Mouse (Mus musculus) embryonic facial prominence, embryonic 10.5 days (tissue): ENCODE results near the gene Gon7. TPM values are rescaled to one million over a fixed set of nuclear protein-coding genes. Genes with fewer than 3 reads are reported as not detected.

ENCODE experiments used
- DNase-seq: peaks from one replicate; pipeline ENCODE4 v3.0.0-alpha.2; 2017; ENCODE audit warnings: low spot score
- H3K27ac ChIP-seq: fragments of 300-500 bp; sonication (generic); replicated peaks from 2 replicates; pipeline ENCODE4 v1.5.1; 2016; ENCODE audit warnings: mild to moderate bottlenecking
- H3K27me3 ChIP-seq: fragments of 300-500 bp; sonication (generic); replicated peaks from 2 replicates; pipeline ENCODE4 v1.6.1; 2016; ENCODE audit warnings: low read depth, mild to moderate bottlenecking; ENCODE audit not compliant: poor library complexity, severe bottlenecking
- H3K36me3 ChIP-seq: fragments of 300-500 bp; sonication (generic); replicated peaks from 2 replicates; pipeline ENCODE4 v1.6.1; 2016; ENCODE audit warnings: mild to moderate bottlenecking, moderate library complexity
- H3K4me1 ChIP-seq: fragments of 300-500 bp; sonication (generic); 2 replicates; pipeline ENCODE4 v1.6.1; 2016
- H3K4me3 ChIP-seq: fragments of 300-500 bp; sonication (generic); 2 replicates; pipeline ENCODE4 v1.5.1; 2016; ENCODE audit warnings: mild to moderate bottlenecking, moderate library complexity
- H3K9me3 ChIP-seq: fragments of 300-500 bp; sonication (generic); 2 replicates; pipeline ENCODE4 v1.6.1; 2016; ENCODE audit warnings: mild to moderate bottlenecking
- WGBS: fragments of 180-500 bp; shearing (Covaris S2); methylation state at CpG from one replicate; pipeline ENCODE4 v1.1.7; 2016; 5-methylcytosine and 5-hydroxymethylcytosine counted together
- polyA plus RNA-seq: library from polyadenylated mRNA; unstranded; fragments of >200 nt; fragmentation: Nextera tagmentation; extraction: Ambion mirVana; gene quantifications from 2 replicates; pipeline ENCODE4 v1.2.1, GENCODE M21; 2016

The Gon7 gene
- polyA plus RNA-seq: 49.3 and 53.7 TPM in 2 replicates

- Histone ChIP-seq H3K27ac (peak within 1 kb of the TSS; percentile 93), H3K4me1 (peaks cover 27% of the 10 kb centered on the region), H3K36me3 (peaks cover 42% of the 10 kb centered on the region), H3K9me3 (no peaks in the 10 kb centered on the region), H3K27me3 (no peaks in the 10 kb centered on the region), H3K4me3 (peak within 1 kb of the TSS; percentile 81)
- DNase-seq: peak; percentile 98
- whole genome bisulfite sequencing: under 1% methylated on average over 73 of the region's 73 CpGs
Measured at GRCm38 (mm10) chr12:102757689-102758402, at the start of gene Gon7, which contains the start of the genes Gm28051 and Ubr7. Gene Gon7, minus strand, starts transcription at chr12:102757803. Gene Gm28051, minus strand, starts transcription at chr12:102757765. Gene Ubr7, plus strand, starts transcription at chr12:102757967.

GRCm38 (mm10) chr12:102799528-102799927, 41.9 kb upstream of the Gon7 start:
- H3K27me3 ChIP-seq: no peaks in the 10 kb centered on the region
- no peak overlapping the region for H3K27ac ChIP-seq
- no peak overlapping the region for H3K4me3 ChIP-seq
- no peaks in the 10 kb centered on the region for H3K4me1 ChIP-seq
- WGBS: 88% methylated on average over 2 of the region's 2 CpGs
- no peaks in the 10 kb centered on the region for H3K9me3 ChIP-seq
- peaks cover 50% of the 10 kb centered on the region for H3K36me3 ChIP-seq
- no peak for DNase-seq

GRCm38 (mm10) chr12:102787927-102788326, 30.3 kb upstream of the Gon7 start:
- H3K4me3 ChIP-seq: no peak overlapping the region
- H3K27me3 ChIP-seq: no peaks in the 10 kb centered on the region
- H3K36me3 ChIP-seq: peaks cover 99% of the 10 kb centered on the region
- DNase-seq: no peak
- H3K4me1 ChIP-seq: no peaks in the 10 kb centered on the region
- H3K27ac ChIP-seq: no peak overlapping the region
- 90% methylated on average over 7 of the region's 7 CpGs for WGBS
- no peaks in the 10 kb centered on the region for H3K9me3 ChIP-seq

- H3K9me3 ChIP-seq: no peaks in the 10 kb centered on the region
- H3K27ac ChIP-seq: no peak overlapping the region
- DNase-seq: no peak
- WGBS: 86% methylated on average over 5 of the region's 5 CpGs
- no peaks in the 10 kb centered on the region for H3K4me1 ChIP-seq
- H3K4me3 ChIP-seq: no peak overlapping the region
- peaks cover 90% of the 10 kb centered on the region for H3K36me3 ChIP-seq
- H3K27me3 ChIP-seq: no peaks in the 10 kb centered on the region
Measured at GRCm38 (mm10) chr12:102785593-102785985, 28.0 kb upstream of the Gon7 start.

- Histone ChIP-seq H3K4me3 (no peak overlapping the region), H3K9me3 (no peaks in the 10 kb centered on the region), H3K4me1 (no peaks in the 10 kb centered on the region), H3K27ac (no peak overlapping the region), H3K27me3 (no peaks in the 10 kb centered on the region), H3K36me3 (peaks cover 84% of the 10 kb centered on the region)
- DNase-seq: no peak
- 89% methylated on average over 19 of the region's 19 CpGs for WGBS
Measured at GRCm38 (mm10) chr12:102784899-102785592, 27.4 kb upstream of the Gon7 start.

GRCm38 (mm10) chr12:102782841-102783240, 25.2 kb upstream of the Gon7 start:
- peaks cover 71% of the 10 kb centered on the region for H3K36me3 ChIP-seq
- no peak overlapping the region for H3K27ac ChIP-seq
- no peaks in the 10 kb centered on the region for H3K4me1 ChIP-seq
- H3K27me3 ChIP-seq: no peaks in the 10 kb centered on the region
- WGBS: 92% methylated on average over 5 of the region's 5 CpGs
- DNase-seq: no peak
- H3K9me3 ChIP-seq: no peaks in the 10 kb centered on the region
- H3K4me3 ChIP-seq: no peak overlapping the region

- H3K36me3 ChIP-seq: peaks cover 71% of the 10 kb centered on the region
Measured at GRCm38 (mm10) chr12:102779452-102779851, 21.8 kb upstream of the Gon7 start.

GRCm38 (mm10) chr12:102778151-102778550, 20.5 kb upstream of the Gon7 start:
- no peaks in the 10 kb centered on the region for H3K27me3 ChIP-seq
- peaks cover 70% of the 10 kb centered on the region for H3K36me3 ChIP-seq
- H3K4me1 ChIP-seq: no peaks in the 10 kb centered on the region
- no peaks in the 10 kb centered on the region for H3K9me3 ChIP-seq
- DNase-seq: no peak
- H3K27ac ChIP-seq: no peak overlapping the region
- WGBS: 87% methylated on average over 5 of the region's 5 CpGs
- no peak overlapping the region for H3K4me3 ChIP-seq

More at GRCm38 (mm10) chr12:102779452-102779851, 21.8 kb upstream of the Gon7 start:
- Histone ChIP-seq H3K9me3 (no peaks in the 10 kb centered on the region), H3K4me1 (no peaks in the 10 kb centered on the region), H3K27ac (no peak overlapping the region), H3K4me3 (no peak overlapping the region), H3K27me3 (no peaks in the 10 kb centered on the region)
- no peak for DNase-seq
- WGBS: 48% methylated on average over 3 of the region's 3 CpGs

- Histone ChIP-seq H3K4me1 (no peaks in the 10 kb centered on the region), H3K4me3 (no peak overlapping the region), H3K27ac (no peak overlapping the region), H3K27me3 (no peaks in the 10 kb centered on the region), H3K9me3 (no peaks in the 10 kb centered on the region; the same call in 1 of the 2 replicates), H3K36me3 (peaks cover 77% of the 10 kb centered on the region)
- 93% methylated on average over 14 of the region's 14 CpGs for WGBS
- DNase-seq: no peak
Measured at GRCm38 (mm10) chr12:102776035-102776434, 18.4 kb upstream of the Gon7 start.

GRCm38 (mm10) chr12:102772676-102773075, 15.1 kb upstream of the Gon7 start:
- Histone ChIP-seq H3K27me3 (no peaks in the 10 kb centered on the region), H3K9me3 (no peaks in the 10 kb centered on the region; the same call in 1 of the 2 replicates), H3K4me3 (no peak overlapping the region), H3K36me3 (peaks cover 99% of the 10 kb centered on the region), H3K4me1 (no peaks in the 10 kb centered on the region), H3K27ac (no peak overlapping the region)
- DNase-seq: no peak
- WGBS: 93% methylated on average over 5 of the region's 5 CpGs

- peaks cover 99% of the 10 kb centered on the region for H3K36me3 ChIP-seq
- no peaks in the 10 kb centered on the region for H3K27me3 ChIP-seq
- H3K27ac ChIP-seq: no peak overlapping the region
- no peak overlapping the region for H3K4me3 ChIP-seq
- no peak for DNase-seq
- 95% methylated on average over 8 of the region's 8 CpGs for WGBS
- no peaks in the 10 kb centered on the region for H3K4me1 ChIP-seq
- no peaks in the 10 kb centered on the region; the same call in 1 of the 2 replicates for H3K9me3 ChIP-seq
Measured at GRCm38 (mm10) chr12:102771601-102772000, 14.0 kb upstream of the Gon7 start.

GRCm38 (mm10) chr12:102769000-102769399, 11.4 kb upstream of the Gon7 start:
- peaks cover 96% of the 10 kb centered on the region for H3K36me3 ChIP-seq
- no peaks in the 10 kb centered on the region for H3K27me3 ChIP-seq
- 92% methylated on average over 4 of the region's 4 CpGs for WGBS

GRCm38 (mm10) chr12:102763696-102764095, 6.1 kb upstream of the Gon7 start:
- no peak for DNase-seq
- Histone ChIP-seq H3K27ac (no peak overlapping the region), H3K4me3 (no peak overlapping the region), H3K27me3 (no peaks in the 10 kb centered on the region), H3K36me3 (peaks cover 62% of the 10 kb centered on the region), H3K4me1 (peaks cover 13% of the 10 kb centered on the region), H3K9me3 (no peaks in the 10 kb centered on the region)

More at GRCm38 (mm10) chr12:102769000-102769399, 11.4 kb upstream of the Gon7 start:
- H3K4me3 ChIP-seq: no peak overlapping the region
- H3K4me1 ChIP-seq: no peaks in the 10 kb centered on the region
- H3K27ac ChIP-seq: no peak overlapping the region
- no peak for DNase-seq
- no peaks in the 10 kb centered on the region; the same call in 1 of the 2 replicates for H3K9me3 ChIP-seq
